Mouse (Mus musculus) G1E (cell line): ENCODE measurements around the gene Prm2. TPM values are rescaled to one million over a fixed set of nuclear protein-coding genes. Genes with fewer than 3 reads are reported as not detected.

Experiments
- ATAC-seq: 2 replicates; pipeline ENCODE4 v1.8.0; 2016; ENCODE audit warnings: mild to moderate bottlenecking; ENCODE audit not compliant: insufficient number of reproducible peaks, poor library complexity, low FRiP score, severe bottlenecking; ENCODE audit errors: extremely low read depth
- DNase-seq: peaks from one replicate; pipeline ENCODE4 v3.0.0; 2012; ENCODE audit warnings: low spot score
- H3K27me3 ChIP-seq: 2 replicates; pipeline ENCODE4 v1.6.1; 2012; ENCODE audit warnings: mild to moderate bottlenecking, low read length, inconsistent platforms; ENCODE audit not compliant: insufficient read depth
- H3K36me3 ChIP-seq: replicated peaks from 2 replicates; pipeline ENCODE3; 2012; ENCODE audit warnings: mild to moderate bottlenecking, inconsistent platforms
- H3K4me1 ChIP-seq: 2 replicates; pipeline ENCODE4 v1.6.1; 2012; ENCODE audit warnings: low read depth, low read length, inconsistent platforms, mixed read lengths; ENCODE audit not compliant: insufficient read depth
- H3K4me3 ChIP-seq: 2 replicates; pipeline ENCODE4 v1.5.1; 2012; ENCODE audit warnings: low read depth, mild to moderate bottlenecking, inconsistent platforms, low read length, moderate library complexity, mixed read lengths
- H3K9me3 ChIP-seq: replicated peaks from 2 replicates; pipeline ENCODE4 v1.6.1; 2012; ENCODE audit warnings: inconsistent platforms
- CTCF ChIP-seq: IDR thresholded peaks from 2 replicates; pipeline ENCODE4 v1.5.1; 2012; ENCODE audit warnings: low read depth, low read length, inconsistent platforms, mixed read lengths
- GATA1 ChIP-seq: IDR thresholded peaks from 2 replicates; pipeline ENCODE4 v1.6.1; 2012; ENCODE audit warnings: borderline replicate concordance, low read length, inconsistent platforms, mixed read lengths
- GATA2 ChIP-seq: IDR thresholded peaks from 2 replicates; pipeline ENCODE4 v1.6.1; 2012; ENCODE audit warnings: low read depth, low read length, inconsistent platforms, borderline replicate concordance
- POLR2AphosphoS5 ChIP-seq: IDR thresholded peaks from 2 replicates; pipeline ENCODE4 v1.6.1; 2012; ENCODE audit warnings: low read depth, low read length, inconsistent platforms; ENCODE audit not compliant: insufficient replicate concordance
- TAL1 ChIP-seq: conservative IDR thresholded peaks from 2 replicates; pipeline ENCODE4 v1.6.1; 2012; ENCODE audit warnings: low read depth, low read length, inconsistent platforms, mixed read lengths
- polyA plus RNA-seq: library from polyadenylated mRNA; stranded (reverse); fragments of >175 nt; gene quantifications from 2 replicates; pipeline ENCODE4 v1.2.3, GENCODE M21; 2012
- total RNA-seq, 2 experiments: library from RNA; stranded (forward) in 1 of 2; stranded (reverse) in 1 of 2; fragments of 200-1000 nt in 1 of 2; fragments of >200 nt in 1 of 2; fragmentation: Nextera tagmentation in 1 of 2; gene quantifications; 2 replicates each; pipeline ENCODE4 v1.2.3; 2014 to 2017

Gene Prm2
- total RNA-seq (2014; fragmentation: Nextera tagmentation) (not detected in 2 replicates), total RNA-seq (2017) (0.49 TPM in 1 of 2 replicates, not detected in the other), polyA plus RNA-seq (not detected in 2 replicates)

DNA sequence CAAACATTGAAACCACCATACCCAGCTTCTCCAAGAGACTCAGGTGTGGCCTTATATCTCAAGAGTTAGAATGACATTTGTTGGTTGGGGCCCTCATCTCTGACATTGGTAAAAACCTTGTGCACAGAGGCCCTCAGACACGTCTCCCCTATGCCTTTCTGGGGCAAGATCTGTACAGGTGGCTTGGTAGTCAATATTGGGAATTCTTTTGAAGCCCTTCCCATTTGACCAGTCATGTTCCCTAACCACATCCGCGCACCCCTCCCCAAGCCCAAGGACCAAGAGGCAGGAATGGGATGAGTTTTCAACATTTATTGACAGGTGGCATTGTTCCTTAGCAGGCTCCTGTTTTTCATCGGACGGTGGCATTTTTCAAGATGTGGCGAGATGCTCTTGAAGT, at the start of gene Prm2:
Gene Prm2, minus strand, starts transcription at position 101 of the 400 bp plus-strand sequence.
- Histone ChIP-seq H3K4me3 (no peak within 1 kb of the TSS), H3K36me3 (no peaks in the 10 kb centered on the region), H3K27me3 (peaks cover 36% of the 10 kb centered on the region), H3K9me3 (no peaks in the 10 kb centered on the region), H3K4me1 (peaks cover 5% of the 10 kb centered on the region; the same call in 1 of the 2 replicates)
- no peak for TF ChIP-seq GATA2
- no peak for TF ChIP-seq POLR2AphosphoS5
- no peak for TF ChIP-seq CTCF
- TF ChIP-seq GATA1, result no peak
- no peak for TF ChIP-seq TAL1
- no peak for DNase-seq
- ATAC-seq, result no peak

DNA sequence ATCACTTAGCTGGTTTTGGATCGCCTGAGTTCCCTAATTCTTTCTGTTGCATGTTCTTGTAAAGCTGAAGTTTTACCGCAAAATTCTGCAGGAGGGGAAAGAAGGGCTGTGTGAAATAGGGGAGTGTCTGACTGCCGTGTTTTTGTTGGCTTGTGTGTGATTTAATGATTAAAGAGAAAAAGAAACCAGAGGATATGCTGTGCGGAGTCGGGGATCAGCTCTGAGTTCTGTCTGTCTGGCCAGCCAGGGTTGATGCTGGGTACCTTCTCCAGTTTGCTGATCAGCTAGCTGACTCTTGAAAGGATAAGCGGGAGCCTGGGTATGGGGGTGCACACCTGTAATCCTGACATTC, 48.4 kb upstream of the Prm2 start:
- Histone ChIP-seq H3K27me3 (no peaks in the 10 kb centered on the region), H3K9me3 (no peaks in the 10 kb centered on the region), H3K36me3 (peaks cover 58% of the 10 kb centered on the region), H3K4me1 (peaks cover 46% of the 10 kb centered on the region), H3K4me3 (peak overlapping the region; percentile 71)
- TF ChIP-seq GATA1 (no peak), CTCF (no peak), GATA2 (no peak), POLR2AphosphoS5 (no peak), TAL1 (no peak)
- DNase-seq (no peak), ATAC-seq (0 out of 2 replicates have a peak, but pooled peaks have one; percentile 9)

DNA sequence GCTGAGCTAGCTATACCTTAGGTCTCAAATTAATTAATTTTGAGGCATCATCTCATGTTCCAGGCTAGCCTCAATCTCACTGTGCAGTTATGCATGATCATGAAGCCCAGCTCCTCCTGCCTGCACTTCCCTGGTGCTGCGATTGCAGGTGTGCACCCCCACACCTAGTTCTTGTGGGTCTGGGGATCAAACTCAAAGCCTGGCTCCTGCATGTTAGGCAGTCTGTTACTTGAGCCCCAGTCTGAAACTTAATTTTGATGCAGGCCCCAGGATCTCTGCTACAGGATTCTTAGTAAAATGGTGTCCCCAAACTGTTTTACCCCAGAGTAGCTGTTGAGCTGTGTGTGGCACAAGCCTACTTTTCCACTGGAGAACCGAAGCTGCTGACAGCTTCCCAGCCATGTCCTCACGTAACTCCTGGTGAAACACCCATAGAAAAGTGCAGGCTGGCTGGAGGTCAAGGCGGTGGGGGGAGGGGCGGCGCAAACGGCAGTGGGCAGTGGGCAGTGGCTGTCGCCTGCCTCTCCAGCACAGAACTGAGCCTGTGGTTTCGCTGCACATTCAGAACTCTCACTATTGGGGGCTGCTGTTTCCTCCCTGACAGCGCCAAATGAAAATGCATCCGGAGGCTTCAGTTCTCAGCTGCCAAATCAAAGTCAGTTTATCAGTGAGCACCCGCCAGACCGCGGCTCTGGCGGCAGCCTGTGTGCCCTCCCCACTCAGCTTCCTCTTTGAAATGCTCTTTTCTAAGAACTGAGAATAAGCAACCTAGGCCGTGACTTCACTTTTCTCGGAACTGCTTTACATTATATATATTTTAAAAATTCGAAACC, 47.8 kb upstream of the Prm2 start:
- TF ChIP-seq TAL1, result peak; percentile 37
- no peak for TF ChIP-seq POLR2AphosphoS5
- H3K36me3 ChIP-seq, result peaks cover 61% of the 10 kb centered on the region
- no peaks in the 10 kb centered on the region for H3K9me3 ChIP-seq
- peaks cover 50% of the 10 kb centered on the region for H3K4me1 ChIP-seq
- H3K27me3 ChIP-seq, result no peaks in the 10 kb centered on the region
- peak overlapping the region; percentile 71; the same call in 1 of the 2 replicates for H3K4me3 ChIP-seq
- ATAC-seq (peak; percentile 75), DNase-seq (peak; percentile 86)

DNA sequence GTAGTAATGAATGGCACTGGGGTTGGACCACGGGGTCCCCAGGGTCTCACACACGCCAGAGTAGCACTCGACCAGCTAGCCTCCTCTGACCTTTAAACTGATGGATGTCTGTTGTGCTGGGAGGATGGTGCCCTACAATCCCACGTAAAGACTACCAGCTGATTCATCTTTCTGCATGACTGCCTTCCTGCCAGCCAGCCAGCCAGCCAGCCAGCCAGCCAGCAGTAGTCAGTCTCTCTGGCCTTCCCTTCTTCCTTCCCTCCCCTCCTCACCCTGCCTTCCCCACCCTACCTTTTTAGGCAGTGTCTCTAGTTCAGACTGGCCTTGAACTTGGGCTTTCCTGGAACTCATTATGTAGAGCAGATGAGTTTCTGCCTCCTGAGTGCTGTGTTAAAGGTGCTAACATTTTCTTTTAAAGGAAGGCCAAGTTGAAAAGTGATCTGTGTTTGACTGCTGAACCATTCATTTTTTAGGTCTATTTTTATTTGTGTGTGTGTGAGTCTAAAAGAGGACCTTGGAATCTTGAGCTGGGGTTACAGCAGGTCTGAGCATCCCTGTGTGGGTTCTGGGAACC, 46.4 kb upstream of the Prm2 start:
- ATAC-seq, result no peak
- TF ChIP-seq TAL1, result no peak
- TF ChIP-seq POLR2AphosphoS5, result no peak
- Histone ChIP-seq H3K27me3 (no peaks in the 10 kb centered on the region), H3K36me3 (peaks cover 65% of the 10 kb centered on the region), H3K4me1 (peaks cover 62% of the 10 kb centered on the region), H3K9me3 (no peaks in the 10 kb centered on the region), H3K4me3 (no peak overlapping the region)
- no peak for DNase-seq

DNA sequence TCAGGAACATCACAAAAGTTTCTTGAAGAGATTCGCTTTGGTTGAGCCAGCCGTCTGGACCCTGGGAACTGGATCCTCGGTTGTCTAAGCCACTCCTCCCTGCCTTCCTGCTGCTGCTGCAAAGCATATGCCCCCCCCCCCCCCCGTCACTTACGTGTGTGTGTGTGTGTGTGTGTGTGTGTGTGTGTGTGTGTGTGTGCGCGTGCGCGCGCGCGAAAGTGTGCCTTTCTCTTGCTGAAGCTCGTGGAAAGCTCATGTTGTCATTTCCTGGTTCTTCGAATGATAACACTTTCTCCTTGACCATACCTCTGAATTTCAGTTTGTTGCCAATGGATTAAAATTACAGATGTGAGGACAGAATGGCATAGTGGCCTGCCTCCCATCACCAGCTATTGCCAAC, 44.1 kb upstream of the Prm2 start:
- Histone ChIP-seq H3K4me1 (peaks cover 67% of the 10 kb centered on the region), H3K27me3 (no peaks in the 10 kb centered on the region), H3K9me3 (no peaks in the 10 kb centered on the region), H3K4me3 (no peak overlapping the region), H3K36me3 (peaks cover 58% of the 10 kb centered on the region)
- TF ChIP-seq TAL1, result no peak
- TF ChIP-seq GATA2, result no peak
- TF ChIP-seq CTCF, result no peak
- TF ChIP-seq POLR2AphosphoS5, result no peak
- no peak for TF ChIP-seq GATA1
- DNase-seq (no peak), ATAC-seq (no peak)

DNA sequence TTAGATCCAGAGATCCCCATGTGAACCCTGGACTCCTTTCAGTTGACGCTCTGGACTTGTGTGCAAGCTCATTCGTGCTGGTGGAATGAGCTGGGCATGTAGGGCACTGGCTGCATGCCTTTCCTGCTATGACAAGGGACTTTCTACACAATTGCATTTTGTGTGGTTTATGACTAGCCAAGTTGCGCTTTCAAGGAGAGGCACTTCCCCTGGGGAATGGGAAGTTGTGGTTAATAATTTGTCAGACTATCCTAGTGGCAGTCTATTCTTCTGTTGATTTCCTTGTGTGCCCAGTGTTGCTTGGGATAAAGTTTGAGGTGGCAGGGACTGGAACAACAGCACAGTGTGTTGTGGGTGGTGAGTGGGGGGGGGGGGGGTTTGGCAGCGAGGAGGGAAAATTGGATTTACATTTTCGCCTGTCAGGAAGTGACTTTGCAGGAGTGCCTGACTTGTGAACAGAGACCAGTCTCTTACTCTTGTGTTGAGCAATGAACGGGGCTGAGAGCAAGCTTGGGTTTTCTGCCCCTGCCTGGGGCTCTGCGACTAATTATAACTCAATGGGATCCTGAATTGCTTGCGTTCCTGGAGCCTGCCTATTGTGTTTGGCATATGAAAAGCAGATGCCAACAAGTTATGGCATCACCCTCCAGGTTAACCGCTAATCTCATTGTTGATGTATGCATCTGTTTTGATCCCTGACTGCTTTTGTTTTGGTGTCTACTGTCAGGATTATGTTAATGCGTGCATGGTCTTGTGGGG, 42.7 kb upstream of the Prm2 start:
- Histone ChIP-seq H3K9me3 (no peaks in the 10 kb centered on the region), H3K4me1 (peaks cover 64% of the 10 kb centered on the region), H3K27me3 (no peaks in the 10 kb centered on the region), H3K36me3 (peaks cover 58% of the 10 kb centered on the region), H3K4me3 (no peak overlapping the region)
- TF ChIP-seq TAL1 (no peak), GATA1 (no peak), POLR2AphosphoS5 (no peak), CTCF (no peak), GATA2 (no peak)
- DNase-seq, result no peak
- ATAC-seq, result no peak
